Mouse (Mus musculus) left cerebral cortex, adult 9 months (tissue): Measurements from ENCODE around the gene Mrpl18.

ENCODE experiments used
- DNase-seq, 2 experiments: peaks; one replicate each; pipeline ENCODE4 v3.0.0; 2022; ENCODE audit warnings: low spot score in 2 of 2

Gene Mrpl18

GRCm38 (mm10) chr17:12865407-12865806 is 50.7 kb downstream of the Mrpl18 start:
- DNase-seq, result no peak

GRCm38 (mm10) chr17:12864111-12864510 is 52.0 kb downstream of the Mrpl18 start:
- DNase-seq, result no peak
